Mouse (Mus musculus): ENCODE measurements around the gene Cav1. TPM values are rescaled to one million over a fixed set of nuclear protein-coding genes. Genes with fewer than 3 reads are reported as not detected.

Cav1 gene
- total RNA-seq, 2 experiments from 2014 or later: 102 to 138 TPM

Other genes with a start within 250 kb of the Cav1 start
- 1 to 10 TPM; 1.1 to 2.1 TPM for gene Tes, start 241.2 kb upstream of the Cav1 start, total RNA-seq (2021)
- gene Cav2, start 25.1 kb upstream of the Cav1 start, total RNA-seq (2021): 10 to 100 TPM; 13.7 to 22.1 TPM
- gene Met, start 157.5 kb downstream of the Cav1 start, total RNA-seq (2021): 10 to 100 TPM in 1 of 2 experiments, 1 to 10 TPM in 1; 9.9 to 10.3 TPM